Mouse (Mus musculus): ENCODE measurements around the gene Gm44511. TPM values are rescaled to one million over a fixed set of nuclear protein-coding genes. Genes with fewer than 3 reads are reported as not detected.
"Not testable (repeated sequence)": the region's sequence is repeated elsewhere in the genome, so short reads cannot be mapped to it uniquely, and the experiment has no call there.

The Gm44511 gene
- total RNA-seq, 2 experiments from 2014 or later = 3.4 TPM; not detected in 1

- not testable (repeated sequence) for ATAC-seq (ENCODE audit: poor library complexity, severe bottlenecking)
Observed at GRCm38 (mm10) chr6:128762892-128763670, 63.0 kb downstream of the Gm44511 start.

DNA sequence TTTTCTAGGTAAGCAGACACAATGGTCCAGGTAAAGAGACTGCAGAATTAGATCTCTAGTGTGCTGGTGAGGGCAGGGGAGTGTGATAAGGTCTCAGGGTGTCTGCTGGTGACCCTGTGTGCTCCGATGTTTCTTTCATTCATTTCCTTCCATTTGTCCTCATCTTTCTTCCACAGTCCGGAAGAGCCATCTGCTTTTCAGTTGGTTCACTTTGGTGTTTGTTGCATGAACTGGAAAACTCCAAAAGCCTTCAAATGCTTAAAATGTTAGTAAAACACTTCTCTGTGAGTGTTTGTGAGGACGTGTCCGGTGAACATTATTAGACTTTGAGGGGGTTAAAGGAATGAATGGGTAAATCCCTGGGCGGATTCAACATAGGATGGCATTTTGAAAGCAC lies 65.0 kb downstream of the Gm44511 start:
- ATAC-seq (ENCODE audit: poor library complexity, severe bottlenecking) = no peak

GRCm38 (mm10) chr6:128760416-128761143 lies 65.5 kb downstream of the Gm44511 start:
- ATAC-seq (ENCODE audit: poor library complexity, severe bottlenecking) = peak; percentile 76

- ATAC-seq (ENCODE audit: poor library complexity, severe bottlenecking) = peak; percentile 48
Observed at GRCm38 (mm10) chr6:128760016-128760415, 66.1 kb downstream of the Gm44511 start.

- ATAC-seq (ENCODE audit: poor library complexity, severe bottlenecking) = no peak
Observed at GRCm38 (mm10) chr6:128759221-128759950, 66.7 kb downstream of the Gm44511 start.

DNA sequence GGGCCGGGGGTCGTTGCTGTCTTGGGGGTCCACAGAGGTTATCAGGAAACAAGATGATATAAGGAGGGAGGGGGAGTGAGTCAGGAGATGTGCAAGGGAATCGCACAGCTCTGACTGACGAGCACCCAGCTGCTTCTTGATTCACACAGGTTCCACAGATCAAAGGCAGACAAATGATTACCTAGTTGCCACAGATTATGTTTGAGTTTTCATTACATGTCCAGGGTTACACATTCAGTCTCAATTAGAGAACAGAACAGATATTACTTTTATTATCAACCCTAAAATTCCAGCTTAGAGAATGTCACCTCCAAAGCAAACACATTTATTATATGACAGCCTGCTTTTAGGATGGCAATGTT lies 70.7 kb downstream of the Gm44511 start:
- ATAC-seq (ENCODE audit: poor library complexity, severe bottlenecking) = not testable (repeated sequence)

GRCm38 (mm10) chr6:128754748-128755401 lies 71.2 kb downstream of the Gm44511 start:
- ATAC-seq (ENCODE audit: poor library complexity, severe bottlenecking) = not testable (repeated sequence)

DNA sequence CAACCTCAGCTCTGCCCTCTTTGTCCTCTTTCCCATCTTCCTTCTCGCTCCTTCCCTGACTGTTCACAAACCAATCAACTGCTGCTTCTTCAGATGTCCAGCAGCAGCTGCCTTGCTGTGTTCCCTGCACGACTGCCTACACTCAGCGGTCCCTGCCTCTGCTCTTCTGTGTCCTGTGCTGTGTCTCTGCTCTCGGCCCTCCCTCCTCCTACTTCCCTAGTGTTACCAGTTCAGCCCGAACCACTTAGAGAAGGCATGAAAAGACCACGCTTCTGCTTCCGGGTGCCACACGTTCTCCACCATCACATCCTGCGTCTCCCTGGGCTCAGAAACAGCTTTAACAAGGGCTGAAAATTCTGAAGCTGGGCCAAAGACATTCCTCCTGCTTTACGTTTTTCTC lies 71.8 kb downstream of the Gm44511 start:
- peak; percentile 91 for ATAC-seq (ENCODE audit: poor library complexity, severe bottlenecking)

DNA sequence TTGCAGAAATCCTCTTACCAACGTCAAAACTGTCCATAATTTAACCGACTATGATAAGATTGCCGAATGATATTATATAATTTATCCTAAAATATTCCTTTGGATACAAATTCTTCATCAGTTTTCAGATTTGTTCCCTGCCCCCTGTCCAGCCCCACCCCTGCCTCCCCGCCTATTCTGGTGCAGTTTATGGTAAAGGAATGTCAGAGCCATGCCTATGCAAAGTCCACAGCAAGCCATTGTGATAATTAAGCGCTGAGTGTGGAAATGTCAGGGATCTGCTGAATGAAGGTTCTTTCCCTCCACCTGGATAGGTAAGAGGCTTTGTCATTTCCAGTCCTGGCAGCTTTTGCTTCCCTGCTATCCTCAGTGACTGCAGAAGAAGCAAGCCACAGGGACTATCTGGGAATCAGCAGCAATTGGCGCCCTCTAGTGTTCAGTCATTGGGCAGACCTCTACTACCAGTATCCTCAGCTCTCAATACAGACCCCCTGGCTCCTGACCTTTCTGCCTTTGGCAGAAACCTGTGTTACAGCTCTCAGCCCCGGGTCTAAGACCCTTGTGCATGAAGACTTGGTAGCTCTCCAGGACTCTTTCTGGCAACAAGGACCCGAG lies 72.4 kb downstream of the Gm44511 start:
- ATAC-seq (ENCODE audit: poor library complexity, severe bottlenecking) = peak; percentile 93

- not testable (repeated sequence) for ATAC-seq (ENCODE audit: poor library complexity, severe bottlenecking)
Observed at GRCm38 (mm10) chr6:128747006-128747405, 79.1 kb downstream of the Gm44511 start.

- no peak for ATAC-seq (ENCODE audit: poor library complexity, severe bottlenecking)
Observed at GRCm38 (mm10) chr6:128737445-128737844, 88.7 kb downstream of the Gm44511 start.

DNA sequence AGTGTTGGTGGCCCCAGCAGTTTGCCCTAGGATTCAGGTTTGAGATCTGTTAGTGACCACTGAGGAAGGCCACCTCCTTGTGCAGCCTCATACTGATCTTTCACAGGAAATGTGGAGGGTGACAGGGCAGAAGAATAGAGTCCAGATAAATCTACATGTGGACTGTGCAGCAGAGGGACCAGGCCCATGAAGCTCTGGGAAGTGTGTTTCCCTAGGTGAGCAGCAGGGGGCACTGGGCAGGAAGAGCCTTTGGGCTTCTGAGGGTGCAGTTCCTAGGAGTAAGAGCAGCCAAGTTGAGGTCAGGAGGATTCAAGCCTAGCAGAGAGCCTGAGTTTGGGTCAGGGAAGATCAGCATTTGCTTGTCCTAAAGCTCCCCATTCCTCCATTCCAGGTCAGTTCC lies 90.0 kb downstream of the Gm44511 start:
- ATAC-seq (ENCODE audit: poor library complexity, severe bottlenecking) = peak; percentile 75

DNA sequence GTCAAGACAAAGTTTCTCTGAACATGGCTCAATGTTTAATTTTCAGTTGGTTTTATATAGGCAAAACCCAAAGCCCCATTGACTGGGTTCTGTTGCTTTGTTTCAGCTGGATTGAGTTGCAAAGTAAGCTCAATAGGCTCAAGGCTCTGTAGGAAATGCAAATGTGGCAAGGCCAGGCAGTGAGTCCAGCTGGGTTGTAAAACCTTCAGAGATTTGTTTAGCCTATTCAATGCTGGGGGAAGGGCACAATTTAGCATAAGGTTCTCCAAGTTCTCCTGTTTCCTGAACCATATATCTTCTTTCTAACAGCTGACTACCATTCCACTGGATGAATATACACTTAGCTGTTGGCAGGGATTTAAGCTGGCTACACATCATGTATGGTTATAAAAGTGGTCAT lies 91.2 kb downstream of the Gm44511 start:
- no peak for ATAC-seq (ENCODE audit: poor library complexity, severe bottlenecking)

DNA sequence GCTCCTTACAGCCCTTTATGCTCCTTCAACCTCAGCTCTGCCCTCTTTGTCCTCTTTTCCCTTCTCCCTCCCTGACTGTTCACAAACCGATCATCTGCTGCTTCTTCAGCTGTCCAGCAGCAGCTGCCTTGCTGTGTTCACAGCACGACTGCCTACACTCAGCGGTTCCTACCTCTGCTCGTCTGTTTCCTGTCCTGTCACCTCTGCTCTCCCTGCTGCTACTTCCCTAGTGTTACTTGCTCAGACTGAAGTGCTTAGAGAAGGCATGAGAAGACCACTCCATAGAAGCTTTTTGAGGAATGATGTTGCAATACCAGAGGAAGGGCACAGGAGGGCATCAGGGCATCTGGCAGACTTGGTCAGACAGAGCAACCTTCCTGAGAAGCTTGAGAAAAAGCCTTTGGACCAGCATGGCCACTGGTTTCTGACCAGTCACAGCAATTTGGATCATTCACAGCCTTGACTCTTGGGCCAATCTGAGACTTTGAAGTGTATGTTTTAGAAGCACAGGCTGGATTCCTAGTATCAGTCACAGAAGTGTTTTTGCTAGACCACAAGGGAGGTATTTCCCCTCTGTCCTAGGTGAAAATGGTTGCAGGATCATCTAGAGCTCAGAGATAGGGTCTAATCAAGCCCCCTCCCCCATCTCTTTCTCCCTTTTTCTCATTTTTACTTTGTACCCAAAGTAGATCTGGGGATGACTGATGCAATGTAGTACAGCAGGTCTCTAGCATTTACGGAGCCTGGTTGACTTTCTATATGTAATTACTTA lies 92.0 kb downstream of the Gm44511 start:
- ATAC-seq (ENCODE audit: poor library complexity, severe bottlenecking) = peak; percentile 43

DNA sequence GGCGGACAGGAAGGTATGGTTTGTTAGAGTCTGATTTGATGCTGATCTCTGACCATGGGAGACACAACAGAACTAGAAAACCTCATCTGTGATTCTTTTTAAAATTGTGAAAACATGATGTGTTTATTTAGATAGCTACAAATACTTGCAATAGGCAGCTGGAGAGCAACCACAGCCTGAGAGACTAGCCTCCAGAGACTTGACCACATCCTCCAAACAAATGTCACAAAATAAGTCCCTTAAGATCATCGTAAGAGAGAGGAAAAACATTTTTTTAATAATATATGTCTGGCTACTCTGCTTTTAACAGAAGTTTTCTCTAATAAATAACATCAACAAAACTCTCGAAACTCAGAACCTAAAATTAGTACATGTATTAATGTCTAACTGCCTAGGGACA lies 94.1 kb downstream of the Gm44511 start:
- ATAC-seq (ENCODE audit: poor library complexity, severe bottlenecking) = no peak

Other genes starting within 250 kb of the Gm44511 start
- not detected in 2 replicates for gene A2ml1, start 244.7 kb downstream of the Gm44511 start, total RNA-seq (2015)
- not detected in 2 replicates for gene A2ml1, start 244.7 kb downstream of the Gm44511 start, total RNA-seq (2017)
- 1.8 and 2.8 TPM in 2 replicates for gene Klrb1a, start 202.8 kb downstream of the Gm44511 start, total RNA-seq (2015)
- gene Klrb1a, start 202.8 kb downstream of the Gm44511 start, total RNA-seq (2017) = 0.81 and 2.6 TPM in 2 replicates
- not detected in 2 replicates for gene Clec2h, start 163.9 kb downstream of the Gm44511 start, total RNA-seq (2015)
- gene Clec2h, start 163.9 kb downstream of the Gm44511 start, total RNA-seq (2017) = not detected in 2 replicates
- 0.62 TPM in 1 of 2 replicates, not detected in the other for gene Klrb1, start 103.3 kb downstream of the Gm44511 start, total RNA-seq (2015)
- gene Klrb1, start 103.3 kb downstream of the Gm44511 start, total RNA-seq (2017) = 0.26 and 0.73 TPM in 2 replicates
- gene Klrb1c, start 37.1 kb downstream of the Gm44511 start, total RNA-seq (2015) = 4.7 and 10.0 TPM in 2 replicates
- 6.8 and 8.4 TPM in 2 replicates for gene Klrb1c, start 37.1 kb downstream of the Gm44511 start, total RNA-seq (2017)
- gene Klrb1b, start within 50 bp of the Gm44511 start, total RNA-seq (2015) = 4.5 and 11.2 TPM in 2 replicates
- gene Klrb1b, start within 50 bp of the Gm44511 start, total RNA-seq (2017) = 2.6 and 3.6 TPM in 2 replicates
- gene Clec2i, start 61.3 kb upstream of the Gm44511 start, total RNA-seq (2015) = 34.3 and 38.5 TPM in 2 replicates
- 58.0 and 59.7 TPM in 2 replicates for gene Clec2i, start 61.3 kb upstream of the Gm44511 start, total RNA-seq (2017)
- 154 and 164 TPM in 2 replicates for gene BC035044, start 64.8 kb upstream of the Gm44511 start, total RNA-seq (2015)
- gene BC035044, start 64.8 kb upstream of the Gm44511 start, total RNA-seq (2017) = 141 and 149 TPM in 2 replicates
- 0.48 TPM in 1 of 2 replicates, not detected in the other for gene Clec2g, start 108.1 kb upstream of the Gm44511 start, total RNA-seq (2015)
- gene Clec2g, start 108.1 kb upstream of the Gm44511 start, total RNA-seq (2017) = 1.5 TPM in 1 of 2 replicates, not detected in the other
- gene Klrb1f, start 219.6 kb upstream of the Gm44511 start, total RNA-seq (2015) = 104 and 108 TPM in 2 replicates
- 132 and 137 TPM in 2 replicates for gene Klrb1f, start 219.6 kb upstream of the Gm44511 start, total RNA-seq (2017)

All from megakaryocyte, adult 5-6 weeks (primary cell).